Mouse (Mus musculus): ENCODE measurements at regions not wholly inside any gene's neighbourhood (a gene's known extent, or its start where the extent isn't known, plus 50 kb on each side); places are given as distances from the start of the nearest gene placed in this dataset.

DNA sequence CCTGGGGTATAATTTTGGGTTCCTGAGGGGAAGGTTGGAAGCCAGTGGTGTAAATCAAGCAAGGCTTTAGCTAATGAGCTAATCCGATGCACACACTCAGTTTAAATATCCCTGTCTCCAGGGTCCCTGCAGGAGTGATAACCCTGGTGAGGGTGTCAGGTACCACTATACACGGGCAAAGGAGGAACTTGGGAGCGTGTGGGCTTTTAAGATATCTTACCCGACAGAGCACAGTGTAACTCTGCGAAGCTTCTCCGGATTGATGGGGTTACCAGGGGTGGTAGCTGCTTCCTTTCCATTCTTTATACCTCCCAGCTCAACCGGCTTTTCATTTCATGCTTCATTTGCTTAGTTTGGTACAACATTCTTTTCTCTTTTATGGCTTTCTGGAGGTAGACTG is 480.3 kb upstream of the Kif2a start:
- TF ChIP-seq POLR2A (IDR thresholded peaks at IDR 0.05; ENCODE audit: borderline replicate concordance, insufficient read depth, low read length) (no peak), CTCF (IDR thresholded peaks at IDR 0.05; ENCODE audit: borderline replicate concordance, insufficient read depth, low read depth, low read length) (no peak)

Measured in cerebellum, adult 2 months (tissue).